Mouse (Mus musculus): Measurements from ENCODE around the gene Umodl1. TPM values are rescaled to one million over a fixed set of nuclear protein-coding genes. Genes with fewer than 3 reads are reported as not detected.

Gene Umodl1
- polyA plus RNA-seq, 1 experiment from 2014 or later: not detected

GRCm38 (mm10) chr17:31000897-31001296, 46.5 kb downstream of the Umodl1 start:
- H3K4me2 ChIP-seq (ENCODE audit: low read length): no peak overlapping the region
- H3K27me3 ChIP-seq (ENCODE audit: control insufficient read depth, insufficient read depth, low read length): no peaks in the 10 kb centered on the region; the same call in 1 of the 2 replicates
- WGBS: 26% methylated on average over 5 of the region's 5 CpGs
- no peaks in the 10 kb centered on the region for H3K4me1 ChIP-seq (ENCODE audit: control insufficient read depth in 2 of 2, insufficient read depth in 2 of 2, low read length in 2 of 2)
- no peaks in the 10 kb centered on the region for H3K9me3 ChIP-seq (ENCODE audit: control insufficient read depth, low read length)
- H3K36me3 ChIP-seq (ENCODE audit: control insufficient read depth, insufficient read depth, low read length): no peaks in the 10 kb centered on the region
- ATAC-seq (ENCODE audit: insufficient number of reproducible peaks, insufficient read depth, low FRiP score, low read depth): no peak
- no peak overlapping the region for H3K27ac ChIP-seq (replicated peaks in 1 of 2; ENCODE audit: control insufficient read depth in 1 of 2, insufficient read depth in 1 of 2, low read depth in 2 of 2, low read length in 2 of 2)
- H3K4me3 ChIP-seq (ENCODE audit: control insufficient read depth in 1 of 2, insufficient read depth in 1 of 2, low read depth in 1 of 2, low read length in 2 of 2): no peak overlapping the region
- H3K9ac ChIP-seq (ENCODE audit: low read length): no peak overlapping the region

GRCm38 (mm10) chr17:31002613-31003012, 48.2 kb downstream of the Umodl1 start:
- H3K27me3 ChIP-seq (ENCODE audit: control insufficient read depth, insufficient read depth, low read length): no peaks in the 10 kb centered on the region
- no peaks in the 10 kb centered on the region for H3K9me3 ChIP-seq (ENCODE audit: control insufficient read depth, low read length)
- no peak overlapping the region for H3K4me3 ChIP-seq (ENCODE audit: control insufficient read depth in 1 of 2, insufficient read depth in 1 of 2, low read depth in 1 of 2, low read length in 2 of 2)
- no peak overlapping the region for H3K4me2 ChIP-seq (ENCODE audit: low read length)
- H3K27ac ChIP-seq (replicated peaks in 1 of 2; ENCODE audit: control insufficient read depth in 1 of 2, insufficient read depth in 1 of 2, low read depth in 2 of 2, low read length in 2 of 2): no peak overlapping the region
- no peaks in the 10 kb centered on the region for H3K4me1 ChIP-seq (ENCODE audit: control insufficient read depth in 2 of 2, insufficient read depth in 2 of 2, low read length in 2 of 2)
- WGBS: 75% methylated on average over 5 of the region's 5 CpGs
- no peaks in the 10 kb centered on the region for H3K36me3 ChIP-seq (ENCODE audit: control insufficient read depth, insufficient read depth, low read length)
- ATAC-seq (ENCODE audit: insufficient number of reproducible peaks, insufficient read depth, low FRiP score, low read depth): no peak
- no peak overlapping the region for H3K9ac ChIP-seq (ENCODE audit: low read length)

- H3K4me3 ChIP-seq (ENCODE audit: control insufficient read depth in 1 of 2, insufficient read depth in 1 of 2, low read depth in 1 of 2, low read length in 2 of 2): no peak overlapping the region
- no peak for ATAC-seq (ENCODE audit: insufficient number of reproducible peaks, insufficient read depth, low FRiP score, low read depth)
- H3K9me3 ChIP-seq (ENCODE audit: control insufficient read depth, low read length): no peaks in the 10 kb centered on the region
- 84% methylated on average over 2 of the region's 2 CpGs for WGBS
- no peaks in the 10 kb centered on the region for H3K27me3 ChIP-seq (ENCODE audit: control insufficient read depth, insufficient read depth, low read length)
- no peak overlapping the region for H3K27ac ChIP-seq (replicated peaks in 1 of 2; ENCODE audit: control insufficient read depth in 1 of 2, insufficient read depth in 1 of 2, low read depth in 2 of 2, low read length in 2 of 2)
- no peak overlapping the region for H3K9ac ChIP-seq (ENCODE audit: low read length)
- no peaks in the 10 kb centered on the region for H3K36me3 ChIP-seq (ENCODE audit: control insufficient read depth, insufficient read depth, low read length)
- no peaks in the 10 kb centered on the region for H3K4me1 ChIP-seq (ENCODE audit: control insufficient read depth in 2 of 2, insufficient read depth in 2 of 2, low read length in 2 of 2)
- no peak overlapping the region for H3K4me2 ChIP-seq (ENCODE audit: low read length)
Observed at GRCm38 (mm10) chr17:31005284-31005683, 50.8 kb downstream of the Umodl1 start.

- no peaks in the 10 kb centered on the region for H3K4me1 ChIP-seq (ENCODE audit: control insufficient read depth in 2 of 2, insufficient read depth in 2 of 2, low read length in 2 of 2)
- no peak for ATAC-seq (ENCODE audit: insufficient number of reproducible peaks, insufficient read depth, low FRiP score, low read depth)
- no peak overlapping the region for H3K9ac ChIP-seq (ENCODE audit: low read length)
- H3K27me3 ChIP-seq (ENCODE audit: control insufficient read depth, insufficient read depth, low read length): no peaks in the 10 kb centered on the region
- WGBS: 67% methylated on average over 3 of the region's 3 CpGs
- no peak overlapping the region for H3K4me2 ChIP-seq (ENCODE audit: low read length)
- no peaks in the 10 kb centered on the region for H3K9me3 ChIP-seq (ENCODE audit: control insufficient read depth, low read length)
- no peak overlapping the region for H3K27ac ChIP-seq (replicated peaks in 1 of 2; ENCODE audit: control insufficient read depth in 1 of 2, insufficient read depth in 1 of 2, low read depth in 2 of 2, low read length in 2 of 2)
- H3K36me3 ChIP-seq (ENCODE audit: control insufficient read depth, insufficient read depth, low read length): no peaks in the 10 kb centered on the region
- no peak overlapping the region for H3K4me3 ChIP-seq (ENCODE audit: control insufficient read depth in 1 of 2, insufficient read depth in 1 of 2, low read depth in 1 of 2, low read length in 2 of 2)
Observed at GRCm38 (mm10) chr17:31007357-31007756, 52.9 kb downstream of the Umodl1 start.

- no peaks in the 10 kb centered on the region for H3K27me3 ChIP-seq (ENCODE audit: control insufficient read depth, insufficient read depth, low read length)
- H3K4me2 ChIP-seq (ENCODE audit: low read length): no peak overlapping the region
- H3K9me3 ChIP-seq (ENCODE audit: control insufficient read depth, low read length): no peaks in the 10 kb centered on the region
- 71% methylated on average over 8 of the region's 8 CpGs for WGBS
- H3K27ac ChIP-seq (replicated peaks in 1 of 2; ENCODE audit: control insufficient read depth in 1 of 2, insufficient read depth in 1 of 2, low read depth in 2 of 2, low read length in 2 of 2): no peak overlapping the region
- H3K4me1 ChIP-seq (ENCODE audit: control insufficient read depth in 2 of 2, insufficient read depth in 2 of 2, low read length in 2 of 2): no peaks in the 10 kb centered on the region
- H3K9ac ChIP-seq (ENCODE audit: low read length): no peak overlapping the region
- ATAC-seq (ENCODE audit: insufficient number of reproducible peaks, insufficient read depth, low FRiP score, low read depth): no peak
- H3K36me3 ChIP-seq (ENCODE audit: control insufficient read depth, insufficient read depth, low read length): no peaks in the 10 kb centered on the region
- H3K4me3 ChIP-seq (ENCODE audit: control insufficient read depth in 1 of 2, insufficient read depth in 1 of 2, low read depth in 1 of 2, low read length in 2 of 2): no peak overlapping the region
Observed at GRCm38 (mm10) chr17:31008416-31008815, 54.0 kb downstream of the Umodl1 start.

GRCm38 (mm10) chr17:31011551-31012394, 57.3 kb downstream of the Umodl1 start:
- Histone ChIP-seq H3K4me3 (ENCODE audit: control insufficient read depth in 1 of 2, insufficient read depth in 1 of 2, low read depth in 1 of 2, low read length in 2 of 2) (no peak overlapping the region), H3K9me3 (ENCODE audit: control insufficient read depth, low read length) (peaks cover 3% of the 10 kb centered on the region; the same call in 1 of the 2 replicates), H3K27ac (replicated peaks in 1 of 2; ENCODE audit: control insufficient read depth in 1 of 2, insufficient read depth in 1 of 2, low read depth in 2 of 2, low read length in 2 of 2) (no peak overlapping the region), H3K4me1 (ENCODE audit: control insufficient read depth in 2 of 2, insufficient read depth in 2 of 2, low read length in 2 of 2) (no peaks in the 10 kb centered on the region), H3K9ac (ENCODE audit: low read length) (no peak overlapping the region), H3K27me3 (ENCODE audit: control insufficient read depth, insufficient read depth, low read length) (no peaks in the 10 kb centered on the region), H3K4me2 (ENCODE audit: low read length) (no peak overlapping the region), H3K36me3 (ENCODE audit: control insufficient read depth, insufficient read depth, low read length) (no peaks in the 10 kb centered on the region)
- 31% methylated on average over 9 of the region's 9 CpGs for WGBS
- no peak for ATAC-seq (ENCODE audit: insufficient number of reproducible peaks, insufficient read depth, low FRiP score, low read depth)

- ATAC-seq (ENCODE audit: insufficient number of reproducible peaks, insufficient read depth, low FRiP score, low read depth): no peak
- 73% methylated on average over 4 of the region's 4 CpGs for WGBS
- no peak overlapping the region for H3K4me3 ChIP-seq (ENCODE audit: control insufficient read depth in 1 of 2, insufficient read depth in 1 of 2, low read depth in 1 of 2, low read length in 2 of 2)
- peaks cover 3% of the 10 kb centered on the region; the same call in 1 of the 2 replicates for H3K9me3 ChIP-seq (ENCODE audit: control insufficient read depth, low read length)
- no peak overlapping the region for H3K4me2 ChIP-seq (ENCODE audit: low read length)
- H3K36me3 ChIP-seq (ENCODE audit: control insufficient read depth, insufficient read depth, low read length): no peaks in the 10 kb centered on the region
- H3K27me3 ChIP-seq (ENCODE audit: control insufficient read depth, insufficient read depth, low read length): no peaks in the 10 kb centered on the region
- peaks cover 5 to 8% of the 10 kb centered on the region in 2 experiments; a peak in 2 of 4 replicates for H3K4me1 ChIP-seq (ENCODE audit: control insufficient read depth in 2 of 2, insufficient read depth in 2 of 2, low read length in 2 of 2)
- H3K9ac ChIP-seq (ENCODE audit: low read length): no peak overlapping the region
- H3K27ac ChIP-seq (replicated peaks in 1 of 2; ENCODE audit: control insufficient read depth in 1 of 2, insufficient read depth in 1 of 2, low read depth in 2 of 2, low read length in 2 of 2): no peak overlapping the region
Observed at GRCm38 (mm10) chr17:31018267-31018666, 63.8 kb downstream of the Umodl1 start.
